10 mouse cellular contexts compared by ENCODE assay signal in the genomic region with DNA sequence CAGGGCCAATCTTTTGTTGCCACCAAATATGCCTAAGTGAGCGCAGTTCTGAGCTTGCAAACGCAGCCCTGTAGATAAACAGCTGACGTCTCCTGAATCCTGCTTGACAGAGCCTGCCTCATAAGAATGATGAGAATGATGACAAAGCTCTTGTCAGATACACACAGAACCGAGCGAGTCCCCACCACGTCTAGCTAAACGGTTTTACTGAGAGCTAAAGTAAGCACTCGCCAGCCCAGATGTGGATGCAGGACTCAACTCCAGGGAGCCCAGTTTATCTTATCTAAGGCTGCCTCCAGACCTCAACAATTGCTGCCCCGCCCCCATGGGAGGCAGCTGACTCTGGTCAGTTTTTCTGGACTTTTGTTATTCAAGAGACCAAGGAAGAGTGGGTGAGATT. TPM values are rescaled to one million over a fixed set of nuclear protein-coding genes. Genes with fewer than 3 reads are reported as not detected.
DNase-seq lines count a peak whose midpoint lies in the region; ATAC-seq and TF ChIP-seq lines count a peak whose summit lies in the region.
"Had no signal": no experiment of that assay in that cellular context is flagged by ENCODE, and none has a peak within 500 bp of the region (broad histone marks: within the 10 kb centered on the region; RNA-seq: fewer than 3 reads in every experiment).

No protein-coding gene starts in this region.

- ATAC-seq in kidney, postnatal 0 days (replicated peaks; ENCODE audit: low FRiP score, low read depth): no peak
- ATAC-seq in kidney, embryonic 14.5 days (ENCODE audit: low FRiP score, low TSS enrichment): no peak
- ATAC-seq in intestine, postnatal 0 days: peak; percentile 28; the same call in 1 of the 2 replicates
- ATAC-seq in neural tube, embryonic 13.5 days (ENCODE audit: low read depth): no peak

- no peak for TF ChIP-seq CTCF in kidney, postnatal 0 days (IDR thresholded peaks at IDR 0.05; ENCODE audit: low read depth)
- no peak for TF ChIP-seq CTCF in intestine, postnatal 0 days (IDR thresholded peaks at IDR 0.05; ENCODE audit: low read depth)
- TF ChIP-seq CTCF in thymus, adult 2 months (IDR thresholded peaks at IDR 0.05; ENCODE audit: borderline replicate concordance, control insufficient read depth, extremely low read depth, insufficient read depth, low read length, poor library complexity): no peak

- no peaks in the 10 kb centered on the region for H3K27me3 ChIP-seq in kidney, postnatal 0 days (ENCODE audit: insufficient read depth, low read length)
- H3K27me3 ChIP-seq in kidney, embryonic 14.5 days (ENCODE audit: control insufficient read depth, insufficient read depth, low read length): peaks cover 11% of the 10 kb centered on the region; the same call in 1 of the 2 replicates
- no peaks in the 10 kb centered on the region for H3K27me3 ChIP-seq in intestine, postnatal 0 days (replicated peaks; ENCODE audit: control insufficient read depth, insufficient read depth, low read length)
- H3K27me3 ChIP-seq in neural tube, embryonic 13.5 days: peaks cover 22% of the 10 kb centered on the region
- H3K27me3 ChIP-seq in thymus, adult 2 months (ENCODE audit: control insufficient read depth, insufficient read depth, low read length): no peaks in the 10 kb centered on the region

- 0 out of 2 replicates have a peak overlapping the region, but pooled peaks have one; percentile 98 for H3K4me2 ChIP-seq in kidney, postnatal 0 days (ENCODE audit: low read length)
- H3K4me2 ChIP-seq in kidney, embryonic 14.5 days (replicated peaks; ENCODE audit: low read depth, low read length): no peak overlapping the region
- peak overlapping the region; percentile 93 for H3K4me2 ChIP-seq in intestine, postnatal 0 days (replicated peaks; ENCODE audit: low read depth)
- peak overlapping the region; percentile 72; the same call in 1 of the 2 replicates for H3K4me2 ChIP-seq in neural tube, embryonic 13.5 days

- H3K4me1 ChIP-seq in kidney, postnatal 0 days (replicated peaks; ENCODE audit: insufficient read depth, low read length): no peaks in the 10 kb centered on the region
- H3K4me1 ChIP-seq in kidney, embryonic 14.5 days (ENCODE audit: control insufficient read depth, insufficient read depth, low read length): peaks cover 3% of the 10 kb centered on the region; the same call in 1 of the 2 replicates
- 0 out of 2 replicates have a peak, but pooled peaks cover 7% of the 10 kb centered on the region for H3K4me1 ChIP-seq in intestine, postnatal 0 days (replicated peaks; ENCODE audit: control insufficient read depth, insufficient read depth, low read length)
- H3K4me1 ChIP-seq in neural tube, embryonic 13.5 days (replicated peaks): peaks cover 24% of the 10 kb centered on the region
- H3K4me1 ChIP-seq in thymus, adult 2 months (replicated peaks; ENCODE audit: control insufficient read depth, insufficient read depth, low read length): peaks cover 11% of the 10 kb centered on the region

- H3K9me3 ChIP-seq in kidney, postnatal 0 days (replicated peaks; ENCODE audit: low read length): no peaks in the 10 kb centered on the region
- no peaks in the 10 kb centered on the region for H3K9me3 ChIP-seq in kidney, embryonic 14.5 days (ENCODE audit: control insufficient read depth, low read length)
- H3K9me3 ChIP-seq in intestine, postnatal 0 days (ENCODE audit: control insufficient read depth): no peaks in the 10 kb centered on the region
- H3K9me3 ChIP-seq in neural tube, embryonic 13.5 days: no peaks in the 10 kb centered on the region

- TF ChIP-seq POLR2A in thymus, adult 2 months (IDR thresholded peaks at IDR 0.05; ENCODE audit: control insufficient read depth, extremely low read depth, insufficient read depth, low read length, poor library complexity): no peak

- no peak overlapping the region for H3K27ac ChIP-seq in kidney, postnatal 0 days
- H3K27ac ChIP-seq in kidney, embryonic 14.5 days (ENCODE audit: low read depth, low read length): no peak overlapping the region
- peak overlapping the region; percentile 90 for H3K27ac ChIP-seq in intestine, postnatal 0 days (ENCODE audit: low read depth, low read length)
- no peak overlapping the region for H3K27ac ChIP-seq in neural tube, embryonic 13.5 days (replicated peaks)
- no peak overlapping the region for H3K27ac ChIP-seq in thymus, adult 2 months (ENCODE audit: control insufficient read depth, insufficient read depth, low read length)
- H3K27ac ChIP-seq: left cerebral cortex, adult 2 months had no signal

- 38% methylated on average over 9 of the region's 9 CpGs for WGBS in kidney, postnatal 0 days
- WGBS in kidney, embryonic 14.5 days: 21% methylated on average over 9 of the region's 9 CpGs
- 26% methylated on average over 9 of the region's 9 CpGs for WGBS in intestine, postnatal 0 days
- 8% methylated on average over 9 of the region's 9 CpGs for WGBS in neural tube, embryonic 13.5 days
- 95% methylated on average over 9 of the region's 9 CpGs for WGBS in thymus, adult 2 months

- no peaks in the 10 kb centered on the region for H3K36me3 ChIP-seq in kidney, postnatal 0 days (ENCODE audit: insufficient read depth, low read length)
- H3K36me3 ChIP-seq in kidney, embryonic 14.5 days (ENCODE audit: control insufficient read depth, insufficient read depth, low read length): no peaks in the 10 kb centered on the region
- no peaks in the 10 kb centered on the region for H3K36me3 ChIP-seq in intestine, postnatal 0 days (ENCODE audit: control insufficient read depth, insufficient read depth)
- H3K36me3 ChIP-seq in neural tube, embryonic 13.5 days: no peaks in the 10 kb centered on the region
- H3K36me3 ChIP-seq in thymus, adult 2 months (ENCODE audit: control insufficient read depth, insufficient read depth, low read length): no peaks in the 10 kb centered on the region

- no peak overlapping the region for H3K4me3 ChIP-seq in kidney, postnatal 0 days (replicated peaks; ENCODE audit: low read depth, low read length)
- H3K4me3 ChIP-seq in kidney, embryonic 14.5 days (ENCODE audit: low read length): no peak overlapping the region; the same call in 1 of the 2 replicates
- no peak overlapping the region; the same call in 1 of the 2 replicates for H3K4me3 ChIP-seq in intestine, postnatal 0 days (ENCODE audit: low read depth, low read length)
- H3K4me3 ChIP-seq in neural tube, embryonic 13.5 days: peak overlapping the region; percentile 61; the same call in 1 of the 2 replicates
- H3K4me3 ChIP-seq in thymus, adult 2 months (ENCODE audit: control insufficient read depth, insufficient read depth, low read length): no peak overlapping the region

- H3K9ac ChIP-seq in kidney, postnatal 0 days (ENCODE audit: low read depth, low read length): no peak overlapping the region
- H3K9ac ChIP-seq in kidney, embryonic 14.5 days (ENCODE audit: low read depth, low read length): no peak overlapping the region
- peak overlapping the region; percentile 12; the same call in 1 of the 2 replicates for H3K9ac ChIP-seq in intestine, postnatal 0 days (ENCODE audit: low read depth, low read length)
- no peak overlapping the region for H3K9ac ChIP-seq in neural tube, embryonic 13.5 days

- DNase-seq in cerebellum, adult 11-12 months: peak; percentile 14
- no peak for DNase-seq in cerebellum, postnatal 14 days
- DNase-seq in kidney, postnatal 0 days (ENCODE audit: low spot score): no peak
- no peak for DNase-seq in thymus, adult 2 months
- DNase-seq in Muller cell, postnatal 12 days (ENCODE audit: inconsistent ontology term): no peak
- DNase-seq: adrenal gland, postnatal 25 days had no signal

RNA-seq across cellular contexts. Expression of gene Slc46a3, which starts 1.5 kb away (rescaled TPM):
- polyA plus RNA-seq in kidney, postnatal 0 days (2015; fragmentation: Nextera tagmentation; extraction: Ambion mirVana): 2.9 and 3.0 TPM in 2 replicates
- 1.2 and 1.8 TPM in 2 replicates for polyA plus RNA-seq in kidney, embryonic 14.5 days (2014; fragmentation: Nextera tagmentation; extraction: Ambion mirVana)
- polyA plus RNA-seq in intestine, postnatal 0 days (2015; fragmentation: Nextera tagmentation; extraction: Ambion mirVana): 263 and 296 TPM in 2 replicates
- polyA plus RNA-seq in neural tube, embryonic 13.5 days (2015; fragmentation: Nextera tagmentation; extraction: Ambion mirVana): 5.3 and 5.9 TPM in 2 replicates
- polyA plus RNA-seq in thymus, adult 2 months (2012; rRNA removed): 34.7 and 50.4 TPM in 2 replicates

RNA-seq across cellular contexts. Expression of gene Pomp, which starts 32.9 kb away (rescaled TPM):
- 521 and 525 TPM in 2 replicates for polyA plus RNA-seq in kidney, postnatal 0 days (2015; fragmentation: Nextera tagmentation; extraction: Ambion mirVana)
- polyA plus RNA-seq in kidney, embryonic 14.5 days (2014; fragmentation: Nextera tagmentation; extraction: Ambion mirVana): 495 and 603 TPM in 2 replicates
- polyA plus RNA-seq in intestine, postnatal 0 days (2015; fragmentation: Nextera tagmentation; extraction: Ambion mirVana): 492 and 500 TPM in 2 replicates
- 514 and 540 TPM in 2 replicates for polyA plus RNA-seq in neural tube, embryonic 13.5 days (2015; fragmentation: Nextera tagmentation; extraction: Ambion mirVana)
- polyA plus RNA-seq in thymus, adult 2 months (2012; rRNA removed): 54.7 and 68.6 TPM in 2 replicates
